Mouse (Mus musculus) heart, adult 2 months (tissue): ENCODE results near the gene Olfr114. TPM values are rescaled to one million over a fixed set of nuclear protein-coding genes. Genes with fewer than 3 reads are reported as not detected.

Experiments
- DNase-seq, 2 experiments: peaks; one replicate each; pipeline ENCODE4 v3.0.0; 2021
- H3K27ac ChIP-seq: fragments of 200-600 bp; 2 replicates; pipeline ENCODE4 v1.8.1; 2022
- H3K27me3 ChIP-seq: fragments of 200-500 bp; 2 replicates; pipeline ENCODE4 v1.6.1; 2012; ENCODE audit warnings: mild to moderate bottlenecking, low read length, inconsistent platforms, mixed read lengths; ENCODE audit not compliant: control insufficient read depth, insufficient read depth
- H3K36me3 ChIP-seq: fragments of 200-500 bp; 2 replicates; pipeline ENCODE4 v1.6.1; 2012; ENCODE audit warnings: low read length, inconsistent platforms; ENCODE audit not compliant: control insufficient read depth, insufficient read depth
- H3K4me1 ChIP-seq: fragments of 200-500 bp; 2 replicates; pipeline ENCODE4 v1.6.1; 2011; ENCODE audit warnings: low read length; ENCODE audit not compliant: control insufficient read depth, insufficient read depth
- H3K4me3 ChIP-seq: fragments of 200-600 bp; 2 replicates; pipeline ENCODE4 v1.8.1; 2022
- H3K79me2 ChIP-seq: fragments of 200-500 bp; replicated peaks from 2 replicates; pipeline ENCODE4 v1.6.1; 2012; ENCODE audit warnings: mild to moderate bottlenecking, inconsistent platforms, low read length, moderate library complexity, mixed read lengths; ENCODE audit not compliant: control insufficient read depth, insufficient read depth
- H3K9ac ChIP-seq: fragments of 200-500 bp; 2 replicates; pipeline ENCODE4 v1.6.1; 2012; ENCODE audit warnings: low read depth, mild to moderate bottlenecking, control low read depth, inconsistent platforms, low read length, mixed read lengths
- CTCF ChIP-seq: fragments of 200-600 bp; IDR thresholded peaks from 2 replicates; pipeline ENCODE4 v1.8.1; 2022; ENCODE audit warnings: antibody characterized with exemption, mild to moderate bottlenecking, moderate library complexity
- EP300 ChIP-seq: fragments of 200-500 bp; IDR thresholded peaks from 2 replicates; pipeline ENCODE4 v1.6.1; 2011; ENCODE audit warnings: low read depth, low read length, control low read depth; ENCODE audit not compliant: insufficient read depth
- POLR2A ChIP-seq: fragments of 200-500 bp; IDR thresholded peaks from 2 replicates; pipeline ENCODE4 v1.6.1; 2011; ENCODE audit warnings: mild to moderate bottlenecking, low read depth, low read length, control low read depth; ENCODE audit not compliant: insufficient read depth
- WGBS: fragments of 180-500 bp; shearing (Covaris S2); methylation state at CpG from one replicate; pipeline ENCODE4 v1.1.7; 2018; 5-methylcytosine and 5-hydroxymethylcytosine counted together
- intact Hi-C: fragments of 180-260 bp; cut with DNase I; formaldehyde crosslinking; loops from one replicate; pipeline ENCODE4 v1.15.1; 2025
- polyA plus RNA-seq: library from polyadenylated mRNA; depleted of rRNA; stranded (reverse); fragments of >200 nt; gene quantifications from 2 replicates; pipeline ENCODE4 v1.2.3, GENCODE M21; 2012; rRNA removed
- total RNA-seq, 2 experiments: library from RNA; stranded (reverse); gene quantifications; 2 replicates each; pipeline ENCODE4 v1.2.3; 2021

Olfr114 gene
- total and polyA plus RNA-seq, 3 experiments = not detected

DNA sequence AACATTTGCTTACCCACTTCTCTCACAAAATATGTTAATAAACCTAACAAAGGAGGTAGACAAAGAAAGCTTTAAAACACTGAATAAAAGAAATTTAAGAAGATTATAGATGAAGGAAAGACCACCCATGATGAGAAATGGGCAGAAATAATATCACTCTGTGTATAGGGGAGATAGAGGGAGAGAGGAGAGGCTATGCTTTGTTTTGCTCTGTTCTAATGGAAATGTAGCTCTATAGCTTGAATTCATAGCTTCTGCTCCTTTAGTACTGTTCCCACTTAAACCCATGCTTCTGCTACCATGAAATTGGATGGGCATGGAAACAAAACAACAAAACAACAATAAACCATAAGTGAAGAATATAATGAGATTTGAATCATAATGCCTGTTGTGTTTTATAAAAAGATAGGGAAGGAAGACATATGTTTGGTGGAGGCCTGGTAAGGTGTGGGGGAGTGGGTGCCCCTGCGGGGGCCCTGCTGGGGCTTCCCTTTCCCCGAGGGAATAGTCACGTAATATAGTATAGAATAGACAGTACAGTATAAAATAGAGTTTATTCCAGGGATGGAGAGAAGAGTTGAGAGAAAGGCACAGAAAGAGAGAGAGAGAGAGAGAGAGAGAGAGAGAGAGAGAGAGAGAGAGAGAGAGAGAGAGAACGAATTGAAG lies 51.0 kb downstream of the Olfr114 start:
- intact Hi-C loops = no loop called here

More for the DNA sequence above, 51.0 kb downstream of the Olfr114 start:
- no peaks in the 10 kb centered on the region for H3K79me2 ChIP-seq
- no peak for TF ChIP-seq CTCF
- TF ChIP-seq EP300 = no peak
- no peak for TF ChIP-seq POLR2A
- no peaks in the 10 kb centered on the region for H3K27me3 ChIP-seq
- no peak for DNase-seq
- no peak overlapping the region for H3K4me3 ChIP-seq
- no peaks in the 10 kb centered on the region for H3K4me1 ChIP-seq
- no peak overlapping the region for H3K9ac ChIP-seq
- no peak overlapping the region for H3K27ac ChIP-seq
- H3K36me3 ChIP-seq = no peaks in the 10 kb centered on the region
- 78% methylated on average over 4 of the region's 4 CpGs for WGBS

Other genes with a start within 250 kb of the Olfr114 start
- not detected for gene Olfr104-ps, start 233.2 kb downstream of the Olfr114 start, total RNA-seq
- gene Olfr104-ps, start 233.2 kb downstream of the Olfr114 start, polyA plus RNA-seq = not detected in 2 replicates
- not detected for gene Olfr105-ps, start 213.7 kb downstream of the Olfr114 start, total RNA-seq
- not detected in 2 replicates for gene Olfr105-ps, start 213.7 kb downstream of the Olfr114 start, polyA plus RNA-seq
- not detected for gene Olfr106-ps, start 202.3 kb downstream of the Olfr114 start, total RNA-seq
- gene Olfr106-ps, start 202.3 kb downstream of the Olfr114 start, polyA plus RNA-seq = not detected in 2 replicates
- gene Olfr107, start 193.5 kb downstream of the Olfr114 start, total RNA-seq = not detected
- not detected in 2 replicates for gene Olfr107, start 193.5 kb downstream of the Olfr114 start, polyA plus RNA-seq
- not detected for gene Olfr108, start 147.3 kb downstream of the Olfr114 start, total RNA-seq
- gene Olfr108, start 147.3 kb downstream of the Olfr114 start, polyA plus RNA-seq = not detected in 2 replicates
- gene Olfr109, start 133.8 kb downstream of the Olfr114 start, total RNA-seq = not detected
- not detected in 2 replicates for gene Olfr109, start 133.8 kb downstream of the Olfr114 start, polyA plus RNA-seq
- gene H2-M2, start 109.2 kb downstream of the Olfr114 start, total RNA-seq = not detected
- 0.10 TPM in 1 of 2 replicates, not detected in the other for gene H2-M2, start 109.2 kb downstream of the Olfr114 start, polyA plus RNA-seq
- not detected for gene Olfr110, start 100.3 kb downstream of the Olfr114 start, total RNA-seq
- not detected in 2 replicates for gene Olfr110, start 100.3 kb downstream of the Olfr114 start, polyA plus RNA-seq
- gene Olfr111, start 84.7 kb downstream of the Olfr114 start, total RNA-seq = not detected
- 0.12 TPM in 1 of 2 replicates, not detected in the other for gene Olfr111, start 84.7 kb downstream of the Olfr114 start, polyA plus RNA-seq
- gene Olfr112, start 23.3 kb downstream of the Olfr114 start, total RNA-seq = not detected
- not detected in 2 replicates for gene Olfr112, start 23.3 kb downstream of the Olfr114 start, polyA plus RNA-seq
- gene Olfr113, start 15.1 kb downstream of the Olfr114 start, total RNA-seq = not detected
- not detected in 2 replicates for gene Olfr113, start 15.1 kb downstream of the Olfr114 start, polyA plus RNA-seq
- gene Olfr115, start 34.4 kb upstream of the Olfr114 start, total RNA-seq = not detected
- gene Olfr115, start 34.4 kb upstream of the Olfr114 start, polyA plus RNA-seq = not detected in 2 replicates
- gene Olfr116, start 34.5 kb upstream of the Olfr114 start, total RNA-seq = not detected
- not detected in 2 replicates for gene Olfr116, start 34.5 kb upstream of the Olfr114 start, polyA plus RNA-seq
- not detected for gene Olfr117, start 71.0 kb upstream of the Olfr114 start, total RNA-seq
- not detected in 2 replicates for gene Olfr117, start 71.0 kb upstream of the Olfr114 start, polyA plus RNA-seq
- not detected for gene Olfr118, start 74.2 kb upstream of the Olfr114 start, total RNA-seq
- gene Olfr118, start 74.2 kb upstream of the Olfr114 start, polyA plus RNA-seq = not detected in 2 replicates
- not detected for gene Olfr119, start 103.8 kb upstream of the Olfr114 start, total RNA-seq
- gene Olfr119, start 103.8 kb upstream of the Olfr114 start, polyA plus RNA-seq = not detected in 2 replicates
- gene Olfr120, start 129.1 kb upstream of the Olfr114 start, total RNA-seq = not detected
- gene Olfr120, start 129.1 kb upstream of the Olfr114 start, polyA plus RNA-seq = not detected in 2 replicates
- gene Olfr121, start 156.1 kb upstream of the Olfr114 start, total RNA-seq = not detected
- gene Olfr121, start 156.1 kb upstream of the Olfr114 start, polyA plus RNA-seq = not detected in 2 replicates
- gene Olfr122, start 175.9 kb upstream of the Olfr114 start, total RNA-seq = not detected
- not detected in 2 replicates for gene Olfr122, start 175.9 kb upstream of the Olfr114 start, polyA plus RNA-seq
- gene Olfr123, start 200.8 kb upstream of the Olfr114 start, total RNA-seq = not detected
- gene Olfr123, start 200.8 kb upstream of the Olfr114 start, polyA plus RNA-seq = not detected in 2 replicates
- not detected for gene Olfr124, start 207.1 kb upstream of the Olfr114 start, total RNA-seq
- not detected in 2 replicates for gene Olfr124, start 207.1 kb upstream of the Olfr114 start, polyA plus RNA-seq
- not detected for gene Olfr125, start 240.2 kb upstream of the Olfr114 start, total RNA-seq
- gene Olfr125, start 240.2 kb upstream of the Olfr114 start, polyA plus RNA-seq = not detected in 2 replicates